Mouse (Mus musculus) CH12.LX (cell line): ENCODE results near the gene Smad9.

Experiments
- CTCF ChIP-seq, 2 experiments: IDR thresholded peaks in 1 of 2; conservative IDR thresholded peaks in 1 of 2; 2 replicates each; pipeline ENCODE4 v1.5.1; 2011 to 2012; ENCODE audit warnings: low read depth in 2 of 2, low read length in 2 of 2, improper control_type of control experiment in 1 of 2, inconsistent platforms in 1 of 2, mild to moderate bottlenecking in 1 of 2, moderate library complexity in 1 of 2
- MXI1 ChIP-seq: IDR thresholded peaks from 2 replicates; pipeline ENCODE4 v1.6.1; 2011; ENCODE audit warnings: mild to moderate bottlenecking, low read depth, low read length, improper control_type of control experiment
- MYC ChIP-seq: IDR thresholded peaks from 2 replicates; pipeline ENCODE4 v1.6.1; 2011; ENCODE audit warnings: low read depth, mild to moderate bottlenecking, improper control_type of control experiment, low read length
- NRF1 ChIP-seq: IDR thresholded peaks from 2 replicates; pipeline ENCODE4 v1.6.1; 2014; ENCODE audit warnings: low read depth, mild to moderate bottlenecking, inconsistent platforms, low read length, improper control_type of control experiment, moderate library complexity
- PAX5 ChIP-seq: IDR thresholded peaks from 2 replicates; pipeline ENCODE4 v1.6.1; 2012; ENCODE audit warnings: low read length, inconsistent platforms, mixed read lengths
- POLR2A ChIP-seq: IDR thresholded peaks from 2 replicates; pipeline ENCODE4 v1.6.1; 2011; ENCODE audit warnings: low read depth, mild to moderate bottlenecking, improper control_type of control experiment, low read length
- SMC3 ChIP-seq: IDR thresholded peaks from 2 replicates; pipeline ENCODE4 v1.6.1; 2011; ENCODE audit warnings: low read depth, low read length, improper control_type of control experiment
- TCF12 ChIP-seq: IDR thresholded peaks from 2 replicates; pipeline ENCODE4 v1.6.1; 2014; ENCODE audit warnings: low read depth, mild to moderate bottlenecking, inconsistent platforms, low read length, improper control_type of control experiment
- ZC3H11A ChIP-seq: IDR thresholded peaks from 2 replicates; pipeline ENCODE4 v1.6.1; 2012; ENCODE audit warnings: low read depth, mild to moderate bottlenecking, inconsistent platforms, low read length, improper control_type of control experiment

GRCm38 (mm10) chr3:54773613-54774012, 18.2 kb downstream of the Smad9 start:
- no peak for TF ChIP-seq TCF12
- TF ChIP-seq CTCF (conservative IDR thresholded peaks at IDR 0.05 in 1 of 2, IDR thresholded peaks at IDR 0.05 in 1 of 2; ENCODE audit: low read depth in 2 of 2, low read length in 2 of 2) = peak; percentile 15 to 19; a peak in 1 of 4 replicates
- TF ChIP-seq NRF1 = no peak
- TF ChIP-seq ZC3H11A = no peak
- TF ChIP-seq MXI1 = no peak
- no peak for TF ChIP-seq MYC
- no peak for TF ChIP-seq SMC3
- no peak for TF ChIP-seq POLR2A
- TF ChIP-seq PAX5 = no peak
